Mouse (Mus musculus) heart, adult 9 months (tissue): ENCODE measurements around the gene Rhoc.
"Not testable (repeated sequence)": the region's sequence is repeated elsewhere in the genome, so short reads cannot be mapped to it uniquely, and the experiment has no call there.

Source experiments
- DNase-seq, 2 experiments: peaks; one replicate each; pipeline ENCODE4 v3.0.0; 2022; ENCODE audit warnings: low spot score in 2 of 2

Rhoc gene

DNA sequence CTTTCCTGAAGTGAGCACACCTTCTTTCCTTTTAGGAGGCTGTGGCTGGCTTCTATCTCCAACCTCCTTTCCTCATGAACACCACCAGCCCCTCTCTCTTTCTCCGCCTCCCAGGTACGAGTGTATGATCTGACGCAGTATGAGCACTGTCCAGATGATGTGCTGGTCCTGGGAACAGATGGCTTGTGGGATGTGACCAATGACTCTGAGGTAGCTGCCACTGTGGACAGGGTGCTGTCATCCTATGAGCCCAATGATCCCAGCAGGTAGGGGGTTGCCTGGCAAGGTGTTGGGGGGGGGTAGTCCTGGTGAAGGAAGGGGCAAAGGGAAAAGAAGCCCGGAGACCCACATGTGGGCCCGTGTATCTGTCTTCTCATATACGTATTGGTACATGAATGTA is 2.9 kb upstream of the Rhoc start:
- no peak for DNase-seq

DNA sequence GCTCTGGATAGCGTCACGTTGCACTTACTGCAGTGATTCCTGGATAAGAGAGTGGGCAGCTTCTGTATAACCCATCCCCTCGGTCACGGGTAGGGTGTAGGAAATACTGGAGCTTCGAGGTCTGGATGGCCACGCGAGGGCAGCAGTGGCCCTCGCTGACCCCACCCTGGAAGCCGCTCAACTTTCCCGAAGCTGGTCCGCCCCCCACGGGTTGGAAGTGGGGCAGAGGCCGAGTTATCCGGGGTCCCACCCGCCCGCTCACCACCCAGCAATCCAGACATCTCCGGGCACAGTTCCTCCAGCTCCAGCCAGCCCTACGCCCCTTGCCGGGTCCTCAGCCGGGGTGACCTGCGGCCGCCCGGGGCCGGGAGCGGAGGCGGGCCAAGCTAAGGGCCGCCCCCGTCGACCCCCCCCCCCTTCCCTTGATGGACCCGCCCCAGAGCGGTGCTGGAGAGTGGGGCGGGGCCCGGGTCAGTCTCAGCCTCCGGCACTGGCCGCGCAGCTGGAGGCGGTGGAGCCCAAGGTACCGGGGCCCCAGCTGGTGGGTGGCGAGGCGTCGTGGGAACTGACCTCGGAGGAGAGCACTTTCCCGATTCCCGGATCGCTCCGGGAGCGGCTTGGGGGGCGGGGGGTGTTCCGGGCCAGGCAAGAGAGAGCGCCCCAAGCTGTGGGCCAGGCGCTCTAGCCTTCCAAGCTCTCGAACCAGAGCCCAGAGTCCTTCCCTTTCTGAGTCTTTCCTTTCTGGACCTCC is 561 bp downstream of the Rhoc start:
- peak; percentile 90 to 91 for DNase-seq

DNA sequence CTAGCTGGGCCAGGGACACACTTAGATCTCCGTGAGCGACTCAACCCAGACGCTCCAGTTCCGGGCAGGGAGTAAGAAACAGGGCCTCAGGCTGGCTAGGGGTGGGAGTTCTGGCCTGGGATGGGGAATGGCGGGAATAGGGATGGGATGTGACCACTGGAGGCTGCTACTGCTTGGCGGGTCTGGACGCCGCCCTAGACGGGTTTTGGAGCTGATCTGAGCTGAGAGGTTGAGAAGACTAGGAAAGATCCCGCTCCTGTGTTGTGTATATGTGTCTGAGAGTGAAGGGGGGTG is 1.1 kb downstream of the Rhoc start:
- DNase-seq: no peak

DNA sequence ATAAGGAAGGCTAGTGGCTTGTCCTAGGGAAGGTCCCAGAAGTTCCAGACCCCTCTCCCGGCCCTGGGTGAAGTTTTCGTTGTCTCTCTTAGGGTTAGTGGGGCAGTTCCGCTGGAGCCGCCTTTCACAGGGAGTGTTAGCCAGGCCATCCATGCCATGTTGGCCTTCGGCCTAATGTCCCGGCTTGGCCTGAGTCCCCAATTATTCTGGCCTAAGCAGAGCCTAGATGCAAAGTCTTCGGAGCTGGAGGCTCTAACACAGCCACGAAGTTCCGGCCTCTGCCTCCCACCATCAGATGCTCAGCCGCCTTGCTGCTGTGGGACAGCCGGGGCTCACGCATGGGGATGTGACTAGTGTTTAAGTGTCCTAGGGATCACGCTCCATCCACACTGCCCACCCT is 1.6 kb downstream of the Rhoc start:
- DNase-seq: peak; percentile 63 to 70

DNA sequence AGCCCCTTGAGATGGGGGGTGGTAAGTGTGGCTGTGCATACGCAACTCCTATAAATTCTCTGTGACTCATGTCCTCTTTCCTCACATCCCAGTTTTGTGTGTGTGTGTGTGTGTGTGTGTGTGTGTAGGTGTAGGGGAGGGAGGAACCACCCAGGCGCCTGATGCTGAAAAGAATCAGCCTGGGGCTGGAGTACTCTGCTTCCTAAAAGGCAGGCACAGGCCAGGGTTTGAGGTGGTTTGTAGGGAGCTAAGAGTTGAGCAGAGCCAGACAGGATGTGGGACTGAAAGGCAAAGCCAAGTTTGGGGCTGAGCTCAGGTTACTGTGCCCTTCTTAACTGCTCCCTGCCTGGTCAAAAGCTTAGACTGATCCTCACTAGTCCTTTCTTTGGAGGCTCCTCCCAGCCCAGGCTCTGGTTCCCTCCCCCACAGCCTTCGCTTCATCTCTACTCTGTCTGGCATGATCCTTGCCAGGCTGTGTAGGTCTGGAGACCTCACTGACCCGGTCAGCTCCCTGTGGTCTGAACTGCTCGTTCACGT is 2.3 kb downstream of the Rhoc start:
- peak in 1 of 2 experiments; percentile 49 for DNase-seq

DNA sequence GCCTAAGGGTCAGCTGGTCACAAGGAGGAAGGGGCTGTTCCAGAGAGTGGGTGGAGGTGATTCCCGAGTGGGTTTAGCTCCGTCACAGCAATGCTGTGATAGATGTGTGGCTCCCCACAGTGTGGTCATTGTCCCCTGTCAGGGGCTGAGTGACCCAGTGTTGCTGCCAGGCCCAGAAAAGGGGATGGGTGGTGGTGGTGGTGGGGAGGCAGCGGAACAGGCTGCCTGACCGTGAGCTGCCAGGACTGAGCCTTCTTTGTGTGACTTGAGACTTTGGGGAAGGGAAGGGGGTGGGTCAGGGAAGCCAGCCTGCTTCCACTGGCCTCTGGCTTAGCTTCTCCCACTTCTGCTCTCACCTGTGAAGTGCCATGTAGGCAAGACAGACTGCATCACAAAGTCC is 2.8 kb downstream of the Rhoc start:
- DNase-seq: no peak

DNA sequence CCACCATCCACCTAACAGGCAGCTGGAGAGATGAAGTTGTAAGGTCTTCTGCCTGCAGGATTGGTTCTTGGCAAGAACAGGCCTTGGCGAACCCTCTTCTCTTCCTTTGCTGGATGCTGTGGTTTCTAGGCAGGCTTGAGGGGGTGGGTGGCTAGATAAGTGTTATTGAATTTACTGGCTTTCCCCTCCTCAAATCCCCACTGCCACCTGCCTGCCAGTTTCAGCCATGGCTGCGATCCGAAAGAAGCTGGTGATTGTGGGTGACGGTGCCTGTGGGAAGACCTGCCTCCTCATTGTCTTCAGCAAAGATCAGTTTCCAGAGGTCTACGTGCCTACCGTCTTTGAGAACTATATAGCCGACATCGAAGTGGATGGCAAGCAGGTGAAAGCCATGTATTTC is 3.5 kb downstream of the Rhoc start:
- DNase-seq: no peak

DNA sequence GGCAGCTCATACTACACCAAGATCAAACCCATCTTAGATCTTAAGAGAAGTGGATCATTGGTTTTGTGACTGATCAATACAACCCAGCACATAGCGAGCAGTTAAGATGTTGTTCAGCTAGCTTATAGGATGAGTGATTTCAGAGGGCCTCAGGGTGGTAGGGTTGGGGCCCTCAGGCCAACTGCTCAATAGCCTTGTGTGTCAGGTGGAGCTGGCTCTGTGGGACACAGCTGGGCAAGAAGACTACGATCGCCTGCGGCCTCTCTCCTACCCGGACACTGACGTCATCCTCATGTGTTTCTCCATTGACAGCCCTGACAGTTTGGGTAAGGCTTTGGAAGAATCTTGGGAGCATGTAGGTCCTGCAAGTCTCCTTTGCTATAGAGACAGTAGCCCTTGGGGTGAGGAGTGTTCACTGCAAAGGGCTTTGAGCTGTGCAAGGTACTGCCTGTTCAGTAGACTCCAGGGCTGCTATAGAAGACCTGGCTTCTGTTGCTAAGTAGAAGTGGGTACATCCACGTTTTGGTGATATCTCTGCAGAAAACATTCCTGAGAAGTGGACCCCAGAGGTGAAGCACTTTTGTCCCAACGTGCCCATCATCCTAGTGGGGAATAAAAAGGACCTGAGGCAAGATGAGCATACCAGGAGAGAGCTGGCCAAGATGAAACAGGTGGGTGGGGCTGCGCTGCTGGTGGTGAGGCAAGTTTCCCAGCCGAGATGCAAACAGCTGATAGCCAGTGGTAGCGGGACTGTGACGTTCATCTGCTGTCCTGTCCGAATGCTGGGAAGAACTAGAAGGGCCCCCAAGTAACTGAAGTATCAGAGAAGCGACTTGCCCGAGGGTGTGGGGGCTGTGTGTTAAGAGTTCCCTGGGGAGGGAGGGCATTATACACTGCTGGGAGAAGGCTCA is 4.4 kb downstream of the Rhoc start:
- DNase-seq: no peak

DNA sequence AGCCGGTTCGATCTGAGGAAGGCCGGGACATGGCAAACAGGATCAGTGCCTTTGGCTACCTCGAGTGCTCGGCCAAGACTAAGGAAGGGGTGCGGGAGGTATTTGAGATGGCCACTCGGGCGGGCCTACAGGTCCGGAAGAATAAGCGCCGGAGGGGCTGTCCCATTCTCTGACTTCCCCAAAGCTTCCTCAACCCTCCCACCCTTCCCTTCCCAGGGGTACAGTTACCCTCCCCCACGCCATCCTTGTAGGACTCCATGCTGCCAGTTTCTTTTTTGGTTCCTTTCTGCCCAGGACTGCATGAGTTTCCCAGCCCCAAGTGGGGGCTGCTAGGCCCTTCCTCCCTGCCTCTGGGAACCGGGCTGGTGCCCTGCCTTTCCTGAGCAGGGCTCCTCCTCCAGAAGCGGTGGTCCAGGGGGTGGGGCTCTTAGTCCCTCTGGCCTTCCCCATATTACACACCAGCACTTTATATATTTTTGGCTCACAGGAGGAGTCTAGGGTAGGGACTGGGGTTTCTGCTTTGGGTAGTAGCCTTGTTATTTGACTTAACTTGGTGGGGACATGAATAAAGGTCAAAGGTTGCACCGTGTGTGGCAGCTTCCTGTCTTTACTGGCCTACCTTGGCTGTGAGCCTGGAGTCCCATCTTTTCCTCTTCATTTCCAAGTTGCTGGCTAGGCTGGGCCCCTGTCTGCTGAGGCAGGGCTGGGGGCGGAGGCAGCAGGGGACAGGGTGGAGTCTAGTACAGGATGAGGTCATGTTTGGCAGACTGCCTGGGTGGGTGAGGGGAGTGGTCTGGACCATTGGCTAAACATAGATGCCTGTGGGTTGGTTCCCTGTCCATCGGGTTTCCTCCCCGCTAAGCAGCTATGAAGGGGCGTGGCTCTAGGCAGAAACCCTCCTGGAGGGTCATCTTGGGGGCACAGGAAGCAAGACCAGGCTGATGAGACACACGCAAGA is 6.0 kb downstream of the Rhoc start:
- peak; percentile 96 for DNase-seq

DNA sequence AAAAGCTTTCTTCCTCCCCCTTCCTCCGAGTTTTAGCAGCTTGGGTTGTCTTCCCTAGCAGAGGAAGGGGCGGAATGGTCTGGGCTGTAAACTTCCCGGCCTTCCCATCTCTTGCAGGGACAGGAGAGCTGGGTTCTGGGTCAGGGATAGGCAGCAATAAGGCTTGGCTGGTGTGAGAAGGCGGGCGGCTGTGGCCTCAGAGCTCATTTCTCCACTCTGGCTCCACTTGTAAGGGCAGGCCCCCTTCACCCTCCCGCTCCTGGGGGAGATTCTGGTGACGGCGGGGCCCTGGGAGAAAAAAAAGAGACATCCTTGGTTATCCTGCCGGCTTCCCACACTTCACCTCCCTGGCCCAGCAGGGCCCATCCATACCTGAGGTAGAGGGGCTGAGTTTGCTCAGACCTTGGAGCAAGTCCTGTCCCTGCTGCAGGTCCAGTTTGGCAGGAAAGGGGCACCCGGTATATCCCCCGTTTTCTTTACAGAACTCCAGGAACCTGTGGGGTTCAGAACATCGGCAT is 6.8 kb downstream of the Rhoc start:
- no peak for DNase-seq

DNA sequence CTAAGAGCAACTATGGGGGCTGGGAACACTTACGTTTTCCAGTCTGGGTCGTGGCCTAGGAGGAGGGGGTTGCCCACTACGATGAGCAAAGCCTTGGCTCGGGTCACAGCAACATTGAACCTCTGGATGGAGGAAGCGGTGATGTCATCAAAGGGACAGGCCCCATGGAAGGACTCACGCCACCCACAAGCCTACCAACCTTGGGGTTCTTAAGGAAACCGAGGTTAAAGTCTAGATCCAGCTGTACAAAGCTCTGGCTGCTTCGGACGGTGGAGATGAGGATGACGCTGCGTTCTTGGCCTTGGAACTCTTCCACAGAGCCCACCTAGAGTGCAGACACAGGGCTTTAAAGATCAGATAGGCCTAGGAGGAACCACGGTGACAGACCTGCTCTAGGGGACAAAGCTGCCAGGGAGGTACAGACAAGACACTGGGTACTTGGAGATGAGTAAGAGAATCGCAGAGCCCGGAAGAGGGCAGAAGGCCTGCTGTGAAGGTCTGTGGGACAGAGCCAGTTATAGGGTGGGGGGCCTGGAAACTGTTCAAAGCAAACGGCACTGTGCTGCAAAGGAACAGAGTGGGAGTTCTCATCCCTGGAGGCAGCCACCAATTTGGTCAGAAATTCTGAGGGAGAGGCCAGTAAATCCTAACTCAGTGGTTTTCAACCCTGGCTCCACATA is 7.6 kb downstream of the Rhoc start:
- DNase-seq: no peak

DNA sequence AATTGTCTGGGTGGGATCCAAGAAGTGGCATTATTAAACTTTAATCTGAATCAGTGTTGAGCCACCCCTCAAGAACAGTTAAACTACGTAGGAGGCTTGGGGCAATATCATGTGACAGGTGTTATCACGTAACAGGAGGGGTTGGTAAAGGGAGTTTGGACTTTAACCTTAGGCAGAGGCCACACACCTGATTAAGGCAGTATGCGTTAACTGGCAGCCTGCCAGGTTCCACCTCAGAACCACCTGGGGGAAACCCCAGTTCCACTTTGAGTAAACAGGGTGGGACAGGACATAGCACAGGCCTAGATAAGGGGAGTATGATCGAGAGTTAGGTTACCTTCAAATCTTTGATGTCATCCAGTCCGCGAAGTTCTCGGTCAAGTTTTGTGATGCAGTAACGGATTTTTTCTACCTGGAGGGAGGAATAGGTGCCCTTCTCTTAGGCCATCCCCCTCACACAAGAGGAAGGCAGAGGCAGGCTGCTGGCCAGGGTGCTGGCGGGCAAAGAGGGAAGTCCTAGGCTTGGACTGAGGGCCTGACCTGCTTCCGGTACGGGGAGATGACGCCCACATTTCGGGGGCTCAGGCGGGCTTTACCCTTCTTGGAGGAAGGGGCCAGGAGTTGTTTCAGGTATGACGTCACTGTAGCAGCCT is 8.4 kb downstream of the Rhoc start:
- no peak for DNase-seq

DNA sequence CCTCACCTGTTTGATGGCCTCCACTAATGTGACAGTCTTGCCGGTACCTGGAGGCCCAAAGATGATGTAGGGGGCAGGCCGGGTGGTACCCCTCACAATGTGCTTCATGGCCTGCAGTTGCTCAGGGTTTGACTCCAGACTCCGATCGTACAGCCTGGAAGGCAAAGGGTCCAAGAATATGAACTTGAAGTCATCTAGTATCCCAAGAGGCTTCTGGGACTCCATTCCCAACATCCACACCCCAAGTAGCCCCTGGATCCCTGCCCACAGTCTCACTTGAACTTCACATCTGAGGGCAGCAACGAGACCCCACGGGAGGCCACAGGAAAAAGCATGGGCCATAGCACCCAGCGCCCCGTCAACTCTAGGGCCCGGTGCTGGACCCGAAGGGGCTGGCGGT is 12.5 kb downstream of the Rhoc start:
- no peak for DNase-seq

DNA sequence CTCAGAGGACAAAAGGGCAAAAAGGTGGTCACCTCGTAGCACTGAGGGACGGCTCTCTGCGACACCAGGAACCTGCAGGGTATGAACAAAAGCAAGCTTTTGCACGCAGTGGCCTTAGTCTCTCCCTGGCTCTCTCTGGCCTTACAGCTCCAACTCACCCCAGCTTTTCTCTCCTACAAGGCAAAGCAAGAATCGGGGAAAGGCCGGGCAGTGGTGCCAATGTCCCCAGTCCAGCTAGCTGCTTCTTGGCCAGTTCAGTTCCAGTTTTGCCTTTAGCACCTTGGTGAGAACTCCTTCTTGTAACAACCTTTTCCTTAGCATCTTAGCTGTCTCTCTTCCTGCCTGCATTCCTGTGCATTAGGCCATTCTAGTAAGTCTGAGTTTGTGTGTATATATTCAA is 13.3 kb downstream of the Rhoc start:
- DNase-seq: no peak

DNA sequence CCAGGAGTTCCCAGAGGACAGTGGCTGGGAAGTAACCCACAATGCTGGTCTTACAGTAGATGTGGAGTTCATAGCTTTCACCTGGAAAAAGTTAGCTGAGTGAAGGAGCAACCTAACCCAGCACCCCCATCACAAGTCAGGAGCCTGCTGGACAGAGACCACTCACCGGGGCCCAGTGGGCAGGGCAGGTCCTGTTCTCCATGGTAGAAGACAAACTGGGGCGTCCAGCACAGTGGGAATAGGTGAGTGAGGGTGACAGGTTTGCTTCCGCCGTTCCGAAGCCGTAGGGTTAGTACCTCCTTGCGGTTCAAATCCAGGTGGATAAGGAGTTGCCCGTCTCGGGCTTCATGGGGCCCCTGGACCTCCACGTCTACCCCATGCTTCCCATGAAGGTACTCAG is 16.1 kb downstream of the Rhoc start:
- DNase-seq: no peak

DNA sequence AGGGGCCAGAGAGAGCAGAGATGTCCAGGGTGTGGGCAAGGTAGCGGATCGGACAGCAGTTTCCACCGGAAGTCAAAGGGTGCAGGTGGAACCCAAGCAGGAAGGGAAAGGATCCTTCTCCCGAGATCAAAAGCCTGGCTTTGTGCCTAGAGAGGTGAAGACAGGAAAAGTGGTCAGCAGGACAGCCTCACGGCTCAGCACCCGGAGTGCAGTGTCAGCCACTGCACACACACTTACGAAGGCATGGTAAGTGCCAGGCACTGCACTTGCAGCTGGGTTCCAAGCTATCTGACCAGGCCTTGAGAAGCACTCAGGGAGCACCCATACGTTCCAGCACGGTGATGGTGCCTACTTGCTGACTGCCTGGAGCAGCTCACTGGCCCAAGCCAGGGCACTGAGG is 17.4 kb downstream of the Rhoc start:
- no peak for DNase-seq

DNA sequence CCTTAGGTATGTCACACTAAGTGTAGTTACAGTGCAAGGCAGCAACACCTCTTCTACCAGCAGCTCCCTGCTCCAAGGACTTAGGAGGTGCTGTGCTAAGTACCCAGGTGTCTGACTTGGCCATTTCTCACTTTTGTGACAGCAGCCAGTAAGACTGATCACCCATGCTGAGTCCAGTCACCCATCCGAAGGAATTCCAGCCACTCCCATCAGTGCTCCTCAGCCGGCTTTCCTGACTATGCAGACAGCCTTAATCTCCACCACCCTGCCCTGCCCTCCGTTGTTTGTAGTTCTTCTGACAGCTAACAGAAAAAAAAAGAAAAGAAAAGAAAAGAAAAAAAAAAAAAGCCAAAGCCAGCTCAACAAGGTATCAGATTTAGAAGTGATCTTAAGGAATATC is 23.6 kb downstream of the Rhoc start:
- DNase-seq: no peak

DNA sequence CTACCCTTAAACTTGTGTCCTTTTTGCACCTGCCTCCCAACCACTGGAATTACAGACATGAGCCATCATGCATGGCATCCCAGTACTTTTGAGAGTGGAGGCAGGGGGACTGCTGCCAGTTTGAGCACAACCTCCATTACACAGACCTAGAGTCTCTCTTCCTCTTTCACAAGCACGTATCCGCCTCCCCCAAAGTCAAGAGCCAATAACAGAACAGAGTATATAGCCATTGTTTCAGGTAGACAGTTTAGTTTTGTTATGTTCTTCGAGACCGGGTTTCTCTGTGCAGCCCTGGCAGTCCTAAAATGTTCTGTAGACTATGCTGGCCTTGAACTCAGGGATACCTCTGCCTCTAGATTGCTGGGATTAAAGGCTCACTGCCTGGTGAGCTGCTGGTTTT is 24.1 kb downstream of the Rhoc start:
- DNase-seq: no peak

DNA sequence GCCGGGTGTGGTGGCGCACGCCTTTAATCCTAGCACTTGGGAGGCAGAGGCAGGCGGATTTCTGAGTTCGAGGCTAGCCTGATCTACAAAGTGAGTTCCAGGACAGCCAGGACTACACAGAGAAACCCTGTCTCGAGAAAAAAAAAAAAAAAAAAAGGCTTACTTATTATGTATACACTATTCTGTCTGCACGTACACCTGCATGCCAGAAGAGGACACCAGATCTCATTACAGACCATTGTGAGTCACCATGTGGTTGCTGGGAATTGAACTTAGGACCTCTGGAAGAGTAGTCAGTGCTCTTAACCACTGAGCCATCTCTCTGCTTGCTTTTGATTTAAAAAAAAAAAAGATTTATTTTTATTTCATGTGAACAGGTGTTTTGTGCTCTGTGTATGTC is 25.1 kb downstream of the Rhoc start:
- not testable (repeated sequence) for DNase-seq

DNA sequence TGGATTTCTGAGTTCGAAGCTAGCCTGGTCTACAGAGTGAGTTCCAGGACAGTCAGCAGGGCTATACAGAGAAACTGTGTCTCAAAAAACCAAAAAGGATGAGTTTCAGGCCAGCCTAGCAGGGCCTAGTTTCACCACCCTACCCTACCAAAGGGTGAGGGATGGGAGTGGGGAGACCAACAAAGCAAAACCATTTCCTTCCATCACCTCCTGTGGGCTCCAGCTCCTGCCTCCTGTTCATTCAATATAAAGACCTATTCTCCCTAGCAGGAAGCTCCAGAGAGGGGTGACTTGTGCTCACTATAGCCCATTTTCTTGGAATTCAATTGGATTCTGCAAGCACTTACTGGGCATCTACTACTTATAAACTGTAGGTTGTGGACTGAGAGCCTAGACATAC is 26.6 kb downstream of the Rhoc start:
- DNase-seq: no peak

DNA sequence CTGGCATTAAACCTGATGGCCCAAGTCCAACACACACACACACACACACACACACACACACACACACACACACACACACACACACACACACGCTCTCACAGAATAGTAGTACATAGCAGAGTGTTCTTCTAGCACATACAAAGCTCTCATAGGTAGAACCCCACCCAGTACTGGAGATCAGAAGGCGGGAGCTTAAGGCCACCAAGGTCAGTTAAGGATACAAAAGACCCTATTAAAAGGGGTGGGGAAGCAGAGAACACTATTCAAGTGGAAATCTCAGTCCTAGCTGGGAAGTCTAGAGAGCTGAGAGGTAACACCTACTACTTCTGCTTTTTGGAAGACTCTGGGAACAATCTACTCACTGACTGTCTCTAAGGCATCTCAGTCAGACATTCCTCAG is 27.2 kb downstream of the Rhoc start:
- no peak for DNase-seq
